Mouse (Mus musculus) adrenal gland, postnatal 10 days (tissue): Measurements from ENCODE around the gene 4930518I15Rik. TPM values are rescaled to one million over a fixed set of nuclear protein-coding genes. Genes with fewer than 3 reads are reported as not detected.

Source experiments
- total RNA-seq, 2 experiments: library from RNA; stranded (reverse); gene quantifications; 2 replicates each; pipeline ENCODE4 v1.2.3; 2021

Gene 4930518I15Rik
- total RNA-seq, 2 experiments from 2014 or later: 2.0 to 4.0 TPM

Other genes with a start within 250 kb of the 4930518I15Rik start
- gene Dlgap4, start 244.2 kb downstream of the 4930518I15Rik start, total RNA-seq: 10 to 100 TPM; 36.9 to 40.3 TPM
- gene Myl9, start 82.5 kb downstream of the 4930518I15Rik start, total RNA-seq: 10 to 100 TPM; 67.9 to 90.2 TPM
- 1 to 10 TPM; 8.1 to 9.7 TPM for gene Tgif2, start 17.9 kb downstream of the 4930518I15Rik start, total RNA-seq
- gene Rab5if, start 5.2 kb upstream of the 4930518I15Rik start, total RNA-seq: 100 to 1,000 TPM; 277 to 282 TPM
- under 1 TPM; 0.18 to 0.30 TPM for gene Sla2, start 29.2 kb upstream of the 4930518I15Rik start, total RNA-seq
- gene Ndrg3, start 134.1 kb upstream of the 4930518I15Rik start, total RNA-seq: 10 to 100 TPM; 51.3 to 59.2 TPM
- gene Dsn1, start 149.2 kb upstream of the 4930518I15Rik start, total RNA-seq: 10 to 100 TPM in 1 of 2 experiments, 1 to 10 TPM in 1; 9.2 to 12.8 TPM
- 10 to 100 TPM; 30.3 to 35.9 TPM for gene Soga1, start 221.3 kb upstream of the 4930518I15Rik start, total RNA-seq
- gene Tldc2, start 229.1 kb upstream of the 4930518I15Rik start, total RNA-seq: not detected